Mouse (Mus musculus): Measurements from ENCODE around the gene Atp5g3.
A peak's percentile ranks its signal among the peaks of the same experiment; 100 is the strongest.
"Not testable (repeated sequence)": the region's sequence is repeated elsewhere in the genome, so short reads cannot be mapped to it uniquely, and the experiment has no call there.

Gene Atp5g3

DNA sequence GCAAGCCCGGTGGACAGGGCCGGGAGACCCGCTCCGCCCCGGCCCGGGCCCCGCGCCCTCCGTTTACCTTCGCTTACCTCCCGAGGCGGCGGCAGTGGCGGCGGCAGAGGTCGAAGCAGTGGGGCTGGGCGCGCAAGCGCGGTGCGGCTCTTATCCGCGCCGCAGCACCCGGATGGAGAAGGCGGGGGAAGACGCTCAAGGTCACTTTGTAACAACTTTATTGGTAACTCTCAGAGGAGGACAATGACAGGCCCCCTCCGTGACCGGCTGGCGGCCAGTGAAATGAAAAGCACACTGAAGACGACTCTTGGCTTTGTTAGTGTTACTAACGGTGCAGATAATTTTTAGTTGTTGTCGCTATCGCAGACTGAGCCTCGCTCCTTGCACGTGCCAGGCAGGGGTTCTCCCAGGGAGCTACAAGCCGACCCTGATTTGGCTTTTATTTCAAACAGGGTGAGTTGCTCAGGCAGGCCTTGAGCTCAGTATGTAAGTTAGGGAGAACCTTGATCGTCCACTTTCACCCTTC is at the start of gene Atp5g3:
Gene Atp5g3 (minus strand): TSS at position 152 of the 526 bp plus-strand sequence.
- DNase-seq (ENCODE audit: low spot score in 2 of 2): peak; percentile 85 to 91

- DNase-seq (ENCODE audit: low spot score in 2 of 2): no peak
Measured at GRCm38 (mm10) chr2:73958342-73958741, 47.2 kb upstream of the Atp5g3 start.

DNA sequence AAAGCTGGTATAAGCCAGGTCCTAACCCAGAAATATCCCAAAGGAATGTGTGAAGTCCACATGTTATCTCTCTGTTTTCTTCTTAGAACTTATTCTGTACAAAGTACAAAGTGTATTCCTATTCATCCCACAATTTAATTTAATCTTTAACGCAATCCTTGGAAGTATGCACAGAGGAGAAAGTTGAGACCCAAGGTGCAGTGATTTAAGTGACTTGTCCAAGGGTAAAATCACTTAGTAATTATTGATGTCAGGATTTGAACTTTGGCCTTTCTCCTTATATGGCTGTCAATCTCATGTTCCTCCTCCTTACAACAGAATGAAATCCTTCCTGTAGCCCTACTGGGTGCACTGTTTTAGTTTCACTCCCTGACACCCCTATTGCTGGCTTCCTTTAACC is 42.5 kb upstream of the Atp5g3 start:
- no peak for DNase-seq (ENCODE audit: low spot score in 2 of 2)

DNA sequence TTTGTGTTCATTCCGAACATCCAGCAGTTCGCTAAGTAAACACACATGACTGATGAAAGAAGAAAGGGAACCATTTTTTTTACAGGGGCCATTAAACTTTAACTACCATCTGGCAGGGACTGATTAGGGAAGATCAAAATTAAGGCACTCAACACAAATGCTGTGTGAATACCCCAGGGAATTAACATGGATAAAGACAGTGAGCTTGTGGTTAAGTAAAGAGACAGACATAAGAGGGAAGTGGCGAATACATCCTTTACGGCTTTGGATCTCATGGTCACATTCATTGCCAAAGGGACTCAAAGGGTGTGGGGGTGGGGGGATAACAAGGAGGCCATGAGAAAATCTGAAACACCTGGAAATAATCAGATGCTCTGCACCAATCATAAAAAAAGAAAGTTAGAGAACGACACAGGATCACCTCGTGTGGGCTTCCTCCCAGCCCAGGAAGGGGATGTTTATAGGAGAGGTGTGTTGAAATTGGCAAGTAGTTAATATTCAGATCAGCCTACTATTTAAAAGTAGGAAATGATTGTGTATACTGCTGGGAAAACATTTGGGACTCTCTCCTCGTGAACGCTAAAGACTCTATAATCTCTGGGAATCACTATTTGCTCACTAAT is 41.6 kb upstream of the Atp5g3 start:
- no peak for DNase-seq (ENCODE audit: low spot score in 2 of 2)

DNA sequence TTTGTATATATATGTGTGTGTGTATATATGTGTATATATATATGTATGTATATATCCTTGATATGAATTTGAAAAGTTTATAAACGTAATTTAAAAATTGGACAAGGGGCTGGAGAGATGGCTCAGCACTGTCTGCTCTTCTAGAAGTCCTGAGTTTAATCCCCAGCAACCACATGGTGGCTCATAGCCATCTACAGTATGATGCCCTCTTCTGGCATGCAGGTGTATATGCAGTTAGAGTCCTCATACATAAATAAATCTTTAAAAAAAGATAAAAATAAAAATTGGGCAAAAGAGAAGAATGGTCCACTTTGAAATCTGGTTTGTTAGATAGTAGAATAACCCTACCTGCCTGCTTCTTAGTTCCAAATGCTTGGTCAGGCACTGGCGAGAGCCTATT is 36.2 kb upstream of the Atp5g3 start:
- DNase-seq (ENCODE audit: low spot score in 2 of 2): no peak

- no peak for DNase-seq (ENCODE audit: low spot score in 2 of 2)
Measured at GRCm38 (mm10) chr2:73943735-73944134, 32.6 kb upstream of the Atp5g3 start.

GRCm38 (mm10) chr2:73942844-73943243 is 31.7 kb upstream of the Atp5g3 start:
- DNase-seq (ENCODE audit: low spot score in 2 of 2): no peak

GRCm38 (mm10) chr2:73941281-73941680 is 30.2 kb upstream of the Atp5g3 start:
- no peak for DNase-seq (ENCODE audit: low spot score in 2 of 2)

- DNase-seq (ENCODE audit: low spot score in 2 of 2): no peak
Measured at GRCm38 (mm10) chr2:73940471-73940870, 29.3 kb upstream of the Atp5g3 start.

DNA sequence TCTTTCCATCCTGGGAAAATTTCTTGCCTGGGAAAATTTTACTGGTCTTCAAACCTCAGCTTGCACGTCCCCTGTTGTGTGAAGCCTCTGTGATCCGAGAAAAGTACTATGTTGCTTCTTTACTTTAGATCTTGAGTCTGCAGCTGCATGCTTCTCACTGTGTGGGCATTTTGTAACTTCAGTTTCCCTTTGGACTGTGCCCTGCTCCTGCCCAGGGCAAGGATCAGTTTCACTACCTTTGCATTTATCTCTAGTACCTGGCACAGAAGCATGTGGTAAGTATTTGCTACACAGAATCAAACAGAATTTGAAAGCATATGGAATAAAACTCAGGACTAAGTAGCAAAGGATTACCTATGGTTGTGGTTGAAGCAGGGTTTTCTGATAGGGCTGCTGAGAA is 27.8 kb upstream of the Atp5g3 start:
- no peak for DNase-seq (ENCODE audit: low spot score in 2 of 2)

DNA sequence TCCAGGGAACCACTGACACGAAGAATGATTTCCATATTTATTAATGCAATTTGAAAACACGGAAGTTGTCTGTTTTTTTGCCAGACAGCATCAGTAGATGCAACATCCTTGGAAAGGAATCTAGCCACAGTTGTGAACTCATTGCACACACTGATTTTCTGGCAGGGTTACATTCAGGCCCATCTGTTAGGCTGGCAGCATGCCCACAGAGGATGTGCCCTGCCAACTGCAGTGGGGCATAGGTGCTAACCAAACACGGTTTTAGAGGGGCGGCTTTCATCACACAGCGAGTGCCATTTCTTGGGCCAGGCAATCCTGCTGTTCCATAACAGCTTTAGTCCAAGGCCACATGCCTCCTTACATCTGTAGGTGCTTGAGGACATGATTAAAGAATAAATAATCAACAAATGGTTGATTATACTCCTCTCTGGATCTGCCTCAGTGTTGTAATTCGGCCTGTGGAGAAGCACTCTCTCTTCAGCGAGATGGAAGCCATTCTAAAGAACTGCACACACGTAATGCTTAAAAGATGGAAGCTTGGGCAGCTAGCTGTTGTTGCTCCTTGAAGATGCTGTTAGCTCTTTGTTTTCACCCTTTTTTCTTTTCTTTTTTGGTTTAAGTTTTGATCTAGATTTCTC is 21.7 kb upstream of the Atp5g3 start:
- peak in 1 of 2 experiments; percentile 5 for DNase-seq (ENCODE audit: low spot score in 2 of 2)

GRCm38 (mm10) chr2:73927711-73928110 is 16.6 kb upstream of the Atp5g3 start:
- no peak for DNase-seq (ENCODE audit: low spot score in 2 of 2)

DNA sequence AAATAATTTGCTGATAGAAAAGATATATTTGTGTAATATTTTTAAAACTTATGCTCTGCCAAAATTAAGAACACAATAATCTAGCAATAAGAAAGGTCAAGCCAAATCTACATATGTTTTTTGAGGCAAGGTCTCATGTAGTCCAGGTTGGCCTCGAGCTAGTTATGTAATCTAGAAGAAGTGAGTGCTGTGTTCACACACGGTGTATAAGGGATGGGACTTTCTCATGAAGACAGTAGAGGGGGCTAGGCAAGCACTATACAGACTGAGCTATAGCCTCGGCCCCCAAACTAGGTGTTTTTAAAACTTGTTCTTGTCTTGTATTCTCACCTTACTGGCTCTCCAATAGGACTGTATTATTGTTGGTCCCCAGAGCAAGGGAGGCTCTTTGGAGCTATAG is 14.4 kb upstream of the Atp5g3 start:
- DNase-seq (ENCODE audit: low spot score in 2 of 2): no peak

- peak in 1 of 2 experiments; percentile 74 for DNase-seq (ENCODE audit: low spot score in 2 of 2)
Measured at GRCm38 (mm10) chr2:73925089-73925488, 14.0 kb upstream of the Atp5g3 start.

GRCm38 (mm10) chr2:73919642-73920041 is 8.5 kb upstream of the Atp5g3 start:
- peak in 1 of 2 experiments; percentile 74 for DNase-seq (ENCODE audit: low spot score in 2 of 2)

GRCm38 (mm10) chr2:73912264-73912663 is 1.1 kb upstream of the Atp5g3 start:
- DNase-seq (ENCODE audit: low spot score in 2 of 2): no peak

GRCm38 (mm10) chr2:73910571-73911174 is 453 bp downstream of the Atp5g3 start:
- DNase-seq (ENCODE audit: low spot score in 2 of 2): peak in 1 of 2 experiments; percentile 35

DNA sequence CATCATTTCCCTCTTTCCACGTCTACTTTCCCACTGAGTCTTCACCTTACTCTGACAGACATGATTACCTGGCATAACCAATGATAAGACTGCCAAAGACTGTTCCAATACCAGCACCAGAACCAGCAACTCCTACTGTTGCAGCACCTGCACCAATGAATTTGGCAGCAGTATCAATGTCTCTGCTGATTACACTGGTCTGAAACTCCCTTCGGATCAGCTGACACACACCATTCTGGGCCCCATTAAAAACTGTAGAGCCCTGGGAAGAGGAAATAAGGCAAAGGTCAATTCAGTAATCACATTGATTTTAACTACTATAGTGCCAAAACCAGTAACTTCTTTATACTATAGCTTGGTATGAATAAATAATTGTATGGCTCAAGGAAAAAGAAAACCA is 2.0 kb downstream of the Atp5g3 start:
- DNase-seq (ENCODE audit: low spot score in 2 of 2): no peak

DNA sequence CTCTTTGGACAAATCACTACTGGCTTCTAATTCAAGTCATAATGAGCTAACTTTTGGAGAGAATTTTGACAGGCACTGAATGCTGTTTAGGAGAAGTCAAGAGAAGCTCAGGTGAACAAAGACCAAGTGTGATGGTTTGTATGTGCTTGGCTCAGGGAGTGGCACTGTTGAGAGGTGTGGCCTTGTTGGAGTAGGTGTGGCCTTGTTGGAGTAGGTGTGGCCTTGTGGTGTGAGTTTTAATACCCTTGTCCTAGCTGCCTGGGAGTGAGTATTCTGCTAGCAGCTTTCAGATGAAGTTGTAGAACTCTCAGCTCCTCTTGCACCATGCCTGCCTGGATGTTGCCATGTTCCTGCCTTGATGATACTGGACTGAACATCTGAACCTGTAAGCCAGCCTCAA is 6.4 kb downstream of the Atp5g3 start:
- not testable (repeated sequence) for DNase-seq (ENCODE audit: low spot score in 2 of 2)

DNA sequence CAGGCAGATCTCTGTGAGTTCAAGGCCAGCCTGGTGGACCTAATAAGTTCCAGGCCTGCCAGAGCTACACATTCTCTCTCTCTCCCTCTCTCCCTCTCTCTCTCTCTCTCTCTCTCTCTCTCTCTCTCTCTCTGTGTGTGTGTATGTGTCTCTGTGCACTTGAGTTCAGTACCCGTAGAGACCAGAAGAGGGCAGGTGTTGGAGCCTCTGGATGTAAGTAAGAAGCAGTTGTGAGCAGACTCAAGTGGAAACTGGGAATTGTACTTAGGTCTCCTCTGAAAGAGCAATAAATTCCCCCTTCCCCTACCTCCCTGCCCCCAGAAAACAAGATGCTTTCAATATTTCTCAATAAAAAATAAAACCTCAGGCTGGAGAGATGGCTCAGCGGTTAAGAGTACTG is 7.6 kb downstream of the Atp5g3 start:
- no peak for DNase-seq (ENCODE audit: low spot score in 2 of 2)

GRCm38 (mm10) chr2:73902328-73902727 is 8.8 kb downstream of the Atp5g3 start:
- not testable (repeated sequence) for DNase-seq (ENCODE audit: low spot score in 2 of 2)

DNA sequence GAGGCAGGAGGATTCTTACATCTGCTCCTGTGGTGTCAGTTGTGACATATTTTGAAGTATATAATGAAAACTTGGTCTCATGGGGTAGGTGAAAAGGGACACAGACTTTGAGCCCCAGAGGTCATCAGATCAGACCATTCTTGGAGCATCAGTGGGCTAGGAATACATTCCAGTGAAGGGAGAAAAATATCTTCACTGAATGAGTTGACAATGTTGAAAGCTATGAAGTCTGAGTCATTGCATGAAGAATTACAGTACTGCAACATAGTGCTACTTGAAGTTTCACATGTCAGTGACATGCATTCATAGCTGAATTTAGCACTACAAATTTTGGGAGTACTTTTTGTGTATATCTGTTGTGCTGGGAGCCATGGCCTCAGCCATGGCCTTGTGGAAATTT is 10.0 kb downstream of the Atp5g3 start:
- DNase-seq (ENCODE audit: low spot score in 2 of 2): no peak

- DNase-seq (ENCODE audit: low spot score in 2 of 2): no peak
Measured at GRCm38 (mm10) chr2:73900364-73900763, 10.8 kb downstream of the Atp5g3 start.
